Mouse (Mus musculus) myocyte (in vitro differentiated cells): ENCODE data around the gene Fam53a. TPM values are rescaled to one million over a fixed set of nuclear protein-coding genes. Genes with fewer than 3 reads are reported as not detected.

Experiments
- H3K27me3 ChIP-seq: one replicate; pipeline ENCODE4 v1.6.1; 2011; ENCODE audit not compliant: control insufficient read depth, insufficient read depth, insufficient read length
- H3K36me3 ChIP-seq: one replicate; pipeline ENCODE4 v1.6.1; 2011; ENCODE audit not compliant: control insufficient read depth, insufficient read depth
- H3K4me2 ChIP-seq: one replicate; pipeline ENCODE4 v1.6.1; 2011; ENCODE audit warnings: low read depth, control low read depth
- H3K4me3 ChIP-seq: one replicate; pipeline ENCODE4 v1.5.1; 2011; ENCODE audit warnings: mild to moderate bottlenecking, control low read depth, moderate library complexity
- H3K79me2 ChIP-seq: one replicate; pipeline ENCODE4 v1.6.1; 2011; ENCODE audit not compliant: control insufficient read depth, insufficient read depth
- H3ac ChIP-seq: one replicate; pipeline ENCODE4 v1.6.1; 2011; ENCODE audit not compliant: control insufficient read depth, insufficient read length
- CEBPB ChIP-seq: IDR thresholded peaks from 2 replicates; pipeline ENCODE4 v1.6.1; 2011; ENCODE audit warnings: mild to moderate bottlenecking, moderate library complexity; ENCODE audit not compliant: poor library complexity, insufficient read depth, severe bottlenecking
- E2F4 ChIP-seq: IDR thresholded peaks from one replicate; pipeline ENCODE4 v1.6.1; 2011; ENCODE audit warnings: mild to moderate bottlenecking, control low read depth, moderate library complexity; ENCODE audit not compliant: insufficient read depth
- MAX ChIP-seq: IDR thresholded peaks from one replicate; pipeline ENCODE4 v1.6.1; 2011; ENCODE audit warnings: low read depth, mild to moderate bottlenecking, control low read depth
- MYOD1 ChIP-seq, 3 experiments: IDR thresholded peaks; one replicate each; pipeline ENCODE4 v1.6.1; 2011; ENCODE audit warnings: control low read depth in 2 of 3, low read depth in 2 of 3, mild to moderate bottlenecking in 2 of 3, moderate library complexity in 1 of 3; ENCODE audit not compliant: insufficient read length in 2 of 3, control insufficient read depth in 1 of 3
- MYOG ChIP-seq, 3 experiments: IDR thresholded peaks; one replicate each; pipeline ENCODE4 v1.6.1; 2011; ENCODE audit warnings: control low read depth in 2 of 3, low read depth in 2 of 3, mild to moderate bottlenecking in 2 of 3; ENCODE audit not compliant: insufficient read length in 2 of 3, control insufficient read depth in 1 of 3, insufficient read depth in 1 of 3
- POLR2A ChIP-seq: IDR thresholded peaks from one replicate; pipeline ENCODE4 v1.6.1; 2011; ENCODE audit warnings: low read depth, mild to moderate bottlenecking, control low read depth, moderate library complexity; ENCODE audit not compliant: insufficient read length
- POLR2AphosphoS2 ChIP-seq: IDR thresholded peaks from one replicate; pipeline ENCODE4 v1.6.1; 2011; ENCODE audit warnings: low read depth, control low read depth; ENCODE audit not compliant: insufficient read length
- REST ChIP-seq: IDR thresholded peaks from one replicate; pipeline ENCODE4 v1.6.1; 2011; ENCODE audit warnings: mild to moderate bottlenecking, control low read depth, moderate library complexity; ENCODE audit not compliant: insufficient read depth, insufficient read length
- SRF ChIP-seq: IDR thresholded peaks from one replicate; pipeline ENCODE4 v1.6.1; 2011; ENCODE audit warnings: low read depth; ENCODE audit not compliant: control insufficient read depth, insufficient read length
- TCF12 ChIP-seq: IDR thresholded peaks from one replicate; pipeline ENCODE4 v1.6.1; 2011; ENCODE audit warnings: mild to moderate bottlenecking, control low read depth; ENCODE audit not compliant: poor library complexity, insufficient read depth, severe bottlenecking
- TCF3 ChIP-seq: IDR thresholded peaks from one replicate; pipeline ENCODE4 v1.6.1; 2011; ENCODE audit warnings: low read depth, control low read depth; ENCODE audit not compliant: insufficient read length
- USF1 ChIP-seq: IDR thresholded peaks from one replicate; pipeline ENCODE4 v1.6.1; 2011; ENCODE audit warnings: low read depth, mild to moderate bottlenecking, control low read depth, moderate library complexity
- polyA plus RNA-seq: library from polyadenylated mRNA; unstranded; fragments of >200 nt; fragmentation: generic; extraction: Trizol; gene quantifications from one replicate; pipeline ENCODE4 v1.2.1, GENCODE M21; 2012; ENCODE audit warnings: missing spikeins

Gene Fam53a
- polyA plus RNA-seq, 1 experiment: 28.3 TPM

DNA sequence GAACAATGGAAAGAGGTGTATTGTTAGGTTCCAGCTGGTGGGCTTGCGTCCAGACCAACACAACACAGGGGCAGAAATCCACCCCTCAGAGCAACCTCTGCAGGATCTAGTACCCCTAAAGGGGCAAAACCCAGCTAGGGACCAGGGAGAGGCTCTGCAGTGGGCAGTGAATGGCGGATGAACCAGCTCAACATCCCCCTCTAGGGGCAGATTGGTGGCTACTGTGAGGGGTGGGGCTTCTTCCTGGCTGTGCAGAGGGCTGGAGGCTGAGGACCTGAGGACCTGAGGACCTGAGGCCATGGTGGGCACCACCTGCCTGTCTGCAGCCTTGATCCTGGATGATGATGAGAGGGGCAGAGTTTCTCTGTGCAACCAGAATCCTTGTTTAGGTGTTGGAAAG lies 35.8 kb downstream of the Fam53a start:
- Histone ChIP-seq H3K4me3 (no peak overlapping the region), H3K79me2 (no peaks in the 10 kb centered on the region), H3ac (no peak overlapping the region), H3K36me3 (no peaks in the 10 kb centered on the region), H3K27me3 (peaks cover 7% of the 10 kb centered on the region), H3K4me2 (no peak overlapping the region)
- no peak for TF ChIP-seq TCF3
- no peak for TF ChIP-seq TCF12
- TF ChIP-seq POLR2A: no peak
- no peak for TF ChIP-seq SRF
- TF ChIP-seq E2F4: no peak
- no peak for TF ChIP-seq MYOG (IDR thresholded peaks at IDR 0.05; ENCODE audit: control insufficient read depth in 1 of 3, insufficient read depth in 1 of 3, insufficient read length in 2 of 3, low read depth in 2 of 3)
- no peak for TF ChIP-seq MAX
- no peak for TF ChIP-seq MYOD1 (IDR thresholded peaks at IDR 0.05; ENCODE audit: control insufficient read depth in 1 of 3, insufficient read length in 2 of 3, low read depth in 2 of 3)
- TF ChIP-seq POLR2AphosphoS2: no peak
- TF ChIP-seq USF1: no peak
- TF ChIP-seq REST: no peak
- TF ChIP-seq CEBPB: no peak

DNA sequence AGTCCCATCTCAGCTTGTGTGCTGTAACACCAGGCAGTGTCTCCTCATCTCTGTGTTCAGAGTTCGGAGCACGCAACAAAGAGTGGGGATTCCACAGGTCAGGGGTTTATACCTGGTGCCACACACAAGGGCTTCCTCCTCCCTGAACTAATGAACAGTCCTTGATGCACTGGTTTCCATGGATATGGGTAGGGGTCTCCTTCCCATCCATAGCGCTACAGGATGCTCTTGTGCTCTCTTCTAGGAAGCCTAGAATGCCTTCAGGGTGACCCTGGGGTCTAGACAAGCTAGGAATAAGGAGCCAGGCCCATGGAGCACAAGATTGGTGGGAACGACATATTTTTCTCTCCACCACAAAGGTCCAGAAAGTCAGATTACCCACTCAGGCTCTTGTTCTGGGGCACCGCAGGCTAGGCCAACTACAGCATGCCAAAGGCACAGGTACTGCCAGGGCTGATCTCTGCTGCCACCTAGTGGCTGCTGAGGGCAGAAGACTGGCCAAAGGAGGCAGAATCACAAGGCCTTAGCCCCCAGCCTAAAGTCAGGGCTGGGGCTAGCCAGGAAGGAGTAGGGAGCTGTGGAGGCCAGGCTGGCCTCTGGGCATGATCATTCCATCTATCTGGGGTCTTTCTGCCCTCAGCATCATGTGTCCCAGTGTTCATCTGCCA lies 40.1 kb downstream of the Fam53a start:
- no peak overlapping the region for H3K4me3 ChIP-seq
- no peaks in the 10 kb centered on the region for H3K36me3 ChIP-seq
- no peaks in the 10 kb centered on the region for H3K79me2 ChIP-seq
- H3K27me3 ChIP-seq: peaks cover 35% of the 10 kb centered on the region
- no peak for TF ChIP-seq CEBPB
- no peak for TF ChIP-seq E2F4
- no peak for TF ChIP-seq TCF12
- TF ChIP-seq MAX: no peak
- no peak for TF ChIP-seq SRF
- TF ChIP-seq USF1: no peak
- no peak for TF ChIP-seq MYOD1 (IDR thresholded peaks at IDR 0.05; ENCODE audit: control insufficient read depth in 1 of 3, insufficient read length in 2 of 3, low read depth in 2 of 3)
- no peak for TF ChIP-seq REST
- no peak for TF ChIP-seq POLR2AphosphoS2
- no peak for TF ChIP-seq POLR2A
- TF ChIP-seq MYOG (IDR thresholded peaks at IDR 0.05; ENCODE audit: control insufficient read depth in 1 of 3, insufficient read depth in 1 of 3, insufficient read length in 2 of 3, low read depth in 2 of 3): no peak
- H3K4me2 ChIP-seq: no peak overlapping the region
- H3ac ChIP-seq: no peak overlapping the region

DNA sequence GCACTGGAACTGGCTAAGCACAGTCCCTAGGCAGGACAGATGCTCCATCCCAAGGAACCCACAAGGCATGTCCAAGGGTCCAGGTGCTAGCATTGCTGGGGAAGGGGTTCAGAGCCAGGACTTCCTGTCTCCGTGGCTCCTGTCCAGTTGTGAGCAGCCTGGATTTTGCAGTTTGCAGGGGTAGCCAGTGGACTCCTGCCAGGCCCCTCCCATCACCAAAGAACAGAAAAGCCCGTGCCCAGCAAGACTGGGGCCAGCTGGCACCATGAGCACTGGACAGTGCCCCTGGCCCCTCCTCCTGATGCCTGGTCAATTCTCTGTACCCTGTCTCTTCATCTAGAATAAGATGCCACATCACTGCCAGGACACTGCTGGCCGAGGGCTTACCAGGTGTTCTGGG lies 41.4 kb downstream of the Fam53a start:
- Histone ChIP-seq H3K4me2 (no peak overlapping the region), H3K79me2 (no peaks in the 10 kb centered on the region), H3K4me3 (no peak overlapping the region), H3ac (no peak overlapping the region), H3K27me3 (peaks cover 35% of the 10 kb centered on the region), H3K36me3 (no peaks in the 10 kb centered on the region)
- no peak for TF ChIP-seq POLR2A
- no peak for TF ChIP-seq MYOG (IDR thresholded peaks at IDR 0.05; ENCODE audit: control insufficient read depth in 1 of 3, insufficient read depth in 1 of 3, insufficient read length in 2 of 3, low read depth in 2 of 3)
- TF ChIP-seq TCF12: no peak
- TF ChIP-seq E2F4: no peak
- no peak for TF ChIP-seq SRF
- TF ChIP-seq MYOD1 (IDR thresholded peaks at IDR 0.05; ENCODE audit: control insufficient read depth in 1 of 3, insufficient read length in 2 of 3, low read depth in 2 of 3): no peak
- TF ChIP-seq REST: no peak
- no peak for TF ChIP-seq POLR2AphosphoS2
- TF ChIP-seq CEBPB: no peak
- TF ChIP-seq USF1: no peak
- TF ChIP-seq MAX: no peak
- no peak for TF ChIP-seq TCF3

DNA sequence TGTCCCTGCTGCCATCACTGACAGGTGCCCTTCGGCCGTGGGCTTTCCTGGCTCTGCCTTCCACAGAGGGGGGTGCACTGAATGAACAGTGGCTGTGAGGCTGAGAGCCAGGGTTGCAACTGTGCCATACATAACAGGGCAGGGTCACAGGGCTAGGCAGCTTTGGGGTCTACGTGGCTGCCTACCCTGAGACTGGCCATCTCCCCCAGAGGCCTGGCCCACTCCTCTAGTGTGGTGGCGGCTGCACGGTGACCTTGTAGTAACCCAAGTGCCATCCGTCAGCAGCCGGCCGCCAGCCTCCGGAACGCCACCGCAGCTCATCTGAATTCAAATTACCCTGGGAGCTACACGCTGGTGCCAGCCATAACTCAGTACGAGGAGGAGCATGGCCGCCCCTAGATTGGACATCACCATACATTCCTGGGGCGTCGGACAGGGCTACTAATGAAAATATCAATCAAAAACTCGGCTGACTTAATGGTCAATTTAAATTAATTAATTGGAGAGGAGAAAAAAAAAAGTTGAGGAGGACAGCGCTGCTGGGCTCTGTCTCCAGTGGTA lies 41.9 kb downstream of the Fam53a start:
- H3K27me3 ChIP-seq: peaks cover 35% of the 10 kb centered on the region
- TF ChIP-seq MAX (no peak), POLR2A (no peak), TCF3 (no peak)
- no peak overlapping the region for H3K4me2 ChIP-seq
- H3K79me2 ChIP-seq: no peaks in the 10 kb centered on the region
- no peak overlapping the region for H3ac ChIP-seq
- no peak overlapping the region for H3K4me3 ChIP-seq
- no peaks in the 10 kb centered on the region for H3K36me3 ChIP-seq

DNA sequence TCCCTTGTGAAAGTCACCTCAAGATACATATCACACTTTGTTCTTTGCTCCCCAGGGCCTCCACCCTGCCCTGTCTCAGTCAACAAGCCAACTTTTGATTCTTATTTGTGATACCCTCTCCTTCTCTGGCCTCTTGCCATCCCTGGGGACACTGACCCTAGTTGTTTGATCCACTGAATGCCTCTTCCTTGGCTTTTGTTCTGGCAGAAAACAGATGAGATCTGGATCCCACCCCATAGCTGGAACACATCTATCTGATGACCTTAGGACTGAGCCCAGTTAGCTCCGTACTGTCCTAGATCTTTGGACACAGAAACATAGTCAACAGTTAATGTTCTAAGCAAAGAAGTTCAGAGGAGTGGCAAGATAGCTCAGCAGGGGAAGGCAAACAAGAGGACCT lies 49.1 kb downstream of the Fam53a start:
- no peak for TF ChIP-seq E2F4
- TF ChIP-seq POLR2AphosphoS2: no peak
- no peak for TF ChIP-seq USF1
- TF ChIP-seq TCF12: no peak
- no peak for TF ChIP-seq SRF
- no peak for TF ChIP-seq REST
- no peak for TF ChIP-seq MYOG (IDR thresholded peaks at IDR 0.05; ENCODE audit: control insufficient read depth in 1 of 3, insufficient read depth in 1 of 3, insufficient read length in 2 of 3, low read depth in 2 of 3)
- TF ChIP-seq CEBPB: no peak
- no peak for TF ChIP-seq MYOD1 (IDR thresholded peaks at IDR 0.05; ENCODE audit: control insufficient read depth in 1 of 3, insufficient read length in 2 of 3, low read depth in 2 of 3)
- no peak for TF ChIP-seq POLR2A
- TF ChIP-seq TCF3: no peak
- TF ChIP-seq MAX: no peak
- H3ac ChIP-seq: no peak overlapping the region

More for the DNA sequence above, 49.1 kb downstream of the Fam53a start:
- Histone ChIP-seq H3K4me3 (no peak overlapping the region), H3K4me2 (no peak overlapping the region), H3K79me2 (no peaks in the 10 kb centered on the region), H3K27me3 (peaks cover 17% of the 10 kb centered on the region), H3K36me3 (no peaks in the 10 kb centered on the region)
